Comparison of ENCODE assay signal across 12 mouse cellular contexts in the genomic region with DNA sequence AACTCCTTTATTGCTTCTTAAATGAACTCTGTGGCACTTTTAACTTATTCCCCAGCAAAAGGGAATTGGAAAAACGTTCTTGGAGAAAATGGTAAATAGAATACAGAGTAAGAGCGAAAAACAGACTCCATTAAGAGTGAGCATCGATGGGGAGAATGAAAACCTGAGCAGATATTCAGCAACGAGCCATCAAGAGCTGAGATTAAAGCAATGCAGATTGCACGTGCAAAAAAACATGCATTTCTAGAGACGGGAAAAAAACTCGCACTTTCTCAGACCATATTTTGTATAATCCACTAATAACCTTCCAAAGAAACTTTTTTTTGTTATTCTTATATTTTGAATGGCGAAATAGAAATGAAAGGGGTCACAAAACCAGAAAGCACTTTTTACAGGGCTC.
DNase-seq lines count a peak whose midpoint lies in the region; ATAC-seq and TF ChIP-seq lines count a peak whose summit lies in the region.
"Had no signal": no experiment of that assay in that cellular context is flagged by ENCODE, and none has a peak within 500 bp of the region (broad histone marks: within the 10 kb centered on the region; RNA-seq: fewer than 3 reads in every experiment).

No protein-coding gene starts in this region.

- no peaks in the 10 kb centered on the region for H3K36me3 ChIP-seq in heart, embryonic 10.5 days
- no peaks in the 10 kb centered on the region for H3K36me3 ChIP-seq in kidney, embryonic 15.5 days
- no peaks in the 10 kb centered on the region for H3K36me3 ChIP-seq in stomach, embryonic 16.5 days (ENCODE audit: control insufficient read depth, insufficient read depth, low read length)
- H3K36me3 ChIP-seq in stomach, postnatal 0 days (ENCODE audit: control insufficient read depth, insufficient read depth, low read length) = no peaks in the 10 kb centered on the region
- H3K36me3 ChIP-seq: G1E had no signal

- WGBS in heart, embryonic 10.5 days = 77% methylated on average over 8 of the region's 8 CpGs
- WGBS in kidney, embryonic 15.5 days = 63% methylated on average over 8 of the region's 8 CpGs
- WGBS in stomach, embryonic 16.5 days = 65% methylated on average over 8 of the region's 8 CpGs
- WGBS in stomach, postnatal 0 days = 69% methylated on average over 8 of the region's 8 CpGs

- H3K27ac ChIP-seq in heart, embryonic 10.5 days = peak overlapping the region; percentile 70; the same call in 1 of the 2 replicates
- no peak overlapping the region for H3K27ac ChIP-seq in kidney, embryonic 15.5 days
- no peak overlapping the region for H3K27ac ChIP-seq in stomach, embryonic 16.5 days (ENCODE audit: low read length)
- no peak overlapping the region for H3K27ac ChIP-seq in stomach, postnatal 0 days (replicated peaks)

- no peak overlapping the region for H3K9ac ChIP-seq in kidney, embryonic 15.5 days
- no peak overlapping the region for H3K9ac ChIP-seq in stomach, embryonic 16.5 days (ENCODE audit: low read length)
- H3K9ac ChIP-seq in stomach, postnatal 0 days (ENCODE audit: low read length) = no peak overlapping the region

- H3K4me3 ChIP-seq in heart, embryonic 10.5 days = no peak overlapping the region
- no peak overlapping the region for H3K4me3 ChIP-seq in kidney, embryonic 15.5 days (replicated peaks)
- no peak overlapping the region for H3K4me3 ChIP-seq in stomach, embryonic 16.5 days (replicated peaks; ENCODE audit: low read length)
- H3K4me3 ChIP-seq in stomach, postnatal 0 days (ENCODE audit: low read depth, low read length) = no peak overlapping the region

- H3K27me3 ChIP-seq in heart, embryonic 10.5 days (ENCODE audit: insufficient read depth, poor library complexity, severe bottlenecking) = no peaks in the 10 kb centered on the region
- H3K27me3 ChIP-seq in kidney, embryonic 15.5 days = no peaks in the 10 kb centered on the region
- no peaks in the 10 kb centered on the region for H3K27me3 ChIP-seq in stomach, embryonic 16.5 days (ENCODE audit: control insufficient read depth, insufficient read depth, low read length)
- H3K27me3 ChIP-seq in stomach, postnatal 0 days (ENCODE audit: control insufficient read depth, insufficient read depth, low read length) = no peaks in the 10 kb centered on the region

- TF ChIP-seq EP300 in stomach, postnatal 0 days (optimal IDR thresholded peaks at IDR 0.05) = no peak

- no peak for DNase-seq in heart, embryonic 10.5 days (ENCODE audit: low spot score)
- DNase-seq in heart, adult 8-10 months (ENCODE audit: low spot score) = no peak
- DNase-seq in kidney, postnatal 25 days = no peak
- DNase-seq in stomach, postnatal 0 days (ENCODE audit: low spot score) = no peak
- no peak for DNase-seq in frontal cortex, postnatal 14 days (ENCODE audit: low spot score in 2 of 2)
- DNase-seq in cerebellum, adult 18-20 months = no peak
- DNase-seq: cerebellum, postnatal 25 days; right cerebral cortex, adult 18-20 months had no signal

- peaks cover 11% of the 10 kb centered on the region; the same call in 1 of the 2 replicates for H3K4me1 ChIP-seq in heart, embryonic 10.5 days
- H3K4me1 ChIP-seq in kidney, embryonic 15.5 days = peaks cover 14% of the 10 kb centered on the region
- H3K4me1 ChIP-seq in stomach, embryonic 16.5 days (ENCODE audit: control insufficient read depth, insufficient read depth, low read length) = peaks cover 4% of the 10 kb centered on the region; the same call in 1 of the 2 replicates
- no peaks in the 10 kb centered on the region for H3K4me1 ChIP-seq in stomach, postnatal 0 days (replicated peaks; ENCODE audit: control insufficient read depth, insufficient read depth)

- H3K9me3 ChIP-seq in heart, embryonic 10.5 days = no peaks in the 10 kb centered on the region
- no peaks in the 10 kb centered on the region for H3K9me3 ChIP-seq in kidney, embryonic 15.5 days (replicated peaks)
- H3K9me3 ChIP-seq in stomach, embryonic 16.5 days (replicated peaks; ENCODE audit: control insufficient read depth, low read length) = no peaks in the 10 kb centered on the region
- no peaks in the 10 kb centered on the region for H3K9me3 ChIP-seq in stomach, postnatal 0 days (ENCODE audit: control insufficient read depth, low read length)
- H3K9me3 ChIP-seq: G1E had no signal

- no peak for TF ChIP-seq CTCF in stomach, postnatal 0 days (IDR thresholded peaks at IDR 0.05; ENCODE audit: low read depth)

- no peak for ATAC-seq in kidney, embryonic 15.5 days (replicated peaks; ENCODE audit: low FRiP score)
- no peak for ATAC-seq in stomach, embryonic 16.5 days (ENCODE audit: insufficient read depth, low FRiP score)
- no peak for ATAC-seq in stomach, postnatal 0 days (ENCODE audit: low FRiP score, low TSS enrichment)
- ATAC-seq: midbrain, embryonic 16.5 days had no signal

- H3K4me2 ChIP-seq in kidney, embryonic 15.5 days = peak overlapping the region; percentile 50
- H3K4me2 ChIP-seq in stomach, embryonic 16.5 days (ENCODE audit: low read depth, low read length) = peak overlapping the region; percentile 50; the same call in 1 of the 2 replicates
- H3K4me2 ChIP-seq in stomach, postnatal 0 days (replicated peaks; ENCODE audit: low read depth) = no peak overlapping the region
